Mouse (Mus musculus): ENCODE results near the gene Pigk.

DNA sequence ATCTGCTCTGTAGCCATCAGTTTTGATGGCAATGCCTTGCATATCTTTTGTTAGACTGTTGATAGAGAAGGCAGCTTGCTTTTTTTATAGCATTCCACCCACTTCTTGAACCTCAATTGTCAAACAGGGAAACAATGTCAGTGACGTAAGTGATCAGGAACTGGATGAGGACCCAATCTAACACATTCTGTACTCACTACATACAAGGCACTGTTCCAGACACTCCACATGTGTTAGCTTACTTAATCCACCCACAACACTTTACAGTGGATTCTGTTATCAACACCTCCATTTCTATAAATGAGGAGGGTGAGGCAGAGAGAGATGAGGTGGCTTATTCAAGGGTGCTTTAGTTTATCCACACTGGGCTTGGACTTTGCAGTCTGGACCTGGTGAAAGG is 124.0 kb downstream of the Pigk start:
- no peak for TF ChIP-seq EP300 (IDR thresholded peaks at IDR 0.05; ENCODE audit: insufficient read depth, low read depth, low read length)
- no peak for TF ChIP-seq POLR2A (IDR thresholded peaks at IDR 0.05; ENCODE audit: insufficient read depth, low read depth, low read length)
- TF ChIP-seq CTCF (IDR thresholded peaks at IDR 0.05) = no peak

All from heart, adult 2 months (tissue).